Mouse (Mus musculus) bone marrow, adult 2 months (tissue): Measurements from ENCODE around the gene Ndufs4.

Source experiments
- CTCF ChIP-seq: fragments of 200-500 bp; IDR thresholded peaks from 2 replicates; pipeline ENCODE4 v1.5.1; 2011; ENCODE audit warnings: low read length, control low read depth; ENCODE audit not compliant: control insufficient read depth, insufficient read depth
- POLR2A ChIP-seq: fragments of 200-500 bp; IDR thresholded peaks from 2 replicates; pipeline ENCODE4 v1.6.1; 2011; ENCODE audit warnings: low read depth, mild to moderate bottlenecking, control low read depth, low read length, borderline replicate concordance; ENCODE audit not compliant: control insufficient read depth

DNA sequence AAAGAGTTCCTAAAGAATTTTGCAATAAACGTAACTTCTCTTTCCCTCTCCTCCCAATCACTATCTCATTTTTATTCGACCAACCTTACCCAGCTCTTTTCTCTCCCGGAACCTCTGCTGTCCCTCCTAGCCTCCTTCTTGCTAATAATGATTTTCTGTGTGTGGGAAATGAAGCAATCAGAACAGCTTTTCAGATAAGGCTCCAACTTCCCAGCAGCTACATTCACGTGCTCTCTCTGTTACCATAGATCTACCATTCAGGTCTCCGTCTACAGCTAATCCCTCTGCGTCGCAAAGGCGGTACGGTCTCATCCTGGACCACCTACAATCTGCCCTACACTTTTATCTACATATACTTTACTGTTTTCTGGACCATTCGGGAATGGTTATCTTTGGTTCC lies 8.8 kb upstream of the Ndufs4 start:
- TF ChIP-seq CTCF (no peak), POLR2A (no peak)
